Mouse (Mus musculus): ENCODE results near the gene Timm44. TPM values are rescaled to one million over a fixed set of nuclear protein-coding genes. Genes with fewer than 3 reads are reported as not detected.

Gene Timm44
- total RNA-seq, 2 experiments from 2014 or later = 66.1 to 72.6 TPM

DNA sequence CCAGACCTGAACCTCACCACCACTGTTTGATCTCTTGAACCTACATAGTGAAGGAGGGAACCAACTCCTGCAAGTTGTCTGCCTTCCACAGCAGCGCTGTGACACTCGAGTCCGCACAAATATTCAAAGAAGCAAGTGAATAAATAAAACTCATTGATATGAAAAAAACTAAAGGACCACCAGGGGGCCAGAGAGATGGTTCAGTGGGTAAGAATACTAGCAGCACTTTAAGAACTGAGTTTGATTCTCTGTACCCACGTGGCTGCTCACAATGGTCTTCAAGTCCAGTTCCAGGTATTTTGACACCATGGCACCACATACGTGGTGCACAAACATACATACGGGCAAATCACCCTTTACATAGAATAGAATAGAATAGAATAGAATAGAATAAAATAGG is 64.6 kb downstream of the Timm44 start:
- peak; percentile 27 for TF ChIP-seq CTCF (IDR thresholded peaks at IDR 0.05)
- Histone ChIP-seq H3K27ac (no peak overlapping the region), H3K4me3 (no peak overlapping the region)
- intact Hi-C loops (cut with DNase I) = no loop called here
- DNase-seq (ENCODE audit: extremely low spot score in 1 of 2, low spot score in 2 of 2) = no peak

Other genes starting within 250 kb of the Timm44 start
- gene Cd209f, start 170.1 kb downstream of the Timm44 start, total RNA-seq (2021) = under 1 TPM; 0.51 to 0.52 TPM
- gene Cd209g, start 141.8 kb downstream of the Timm44 start, total RNA-seq (2021) = not detected
- 100 to 1,000 TPM; 107 to 110 TPM for gene Evi5l, start 109.3 kb downstream of the Timm44 start, total RNA-seq (2021)
- 10 to 100 TPM; 42.9 to 46.0 TPM for gene Prr36, start 58.5 kb downstream of the Timm44 start, total RNA-seq (2021)
- not detected for gene Lrrc8e, start 49.1 kb downstream of the Timm44 start, total RNA-seq (2021)
- 10 to 100 TPM; 98.1 to 99.1 TPM for gene Map2k7, start 37.2 kb downstream of the Timm44 start, total RNA-seq (2021)
- 1 to 10 TPM in 1 of 2 experiments, not detected in 1; 1.8 TPM for gene Gm49320, start 37.0 kb downstream of the Timm44 start, total RNA-seq (2021)
- gene Tgfbr3l, start 27.7 kb downstream of the Timm44 start, total RNA-seq (2021) = 10 to 100 TPM in 1 of 2 experiments, 1 to 10 TPM in 1; 8.2 to 10.5 TPM
- gene Snapc2, start 22.8 kb downstream of the Timm44 start, total RNA-seq (2021) = 10 to 100 TPM; 28.8 to 31.4 TPM
- 100 to 1,000 TPM; 581 to 590 TPM for gene Ctxn1, start 16.6 kb downstream of the Timm44 start, total RNA-seq (2021)
- 10 to 100 TPM; 21.9 to 22.8 TPM for gene Ccl25, start 49.3 kb upstream of the Timm44 start, total RNA-seq (2021)
- 10 to 100 TPM; 74.1 to 77.4 TPM for gene Elavl1, start 49.5 kb upstream of the Timm44 start, total RNA-seq (2021)
- gene Cers4, start 217.1 kb upstream of the Timm44 start, total RNA-seq (2021) = 10 to 100 TPM; 46.5 to 52.4 TPM

All from left cerebral cortex, adult 2 months (tissue).